Mouse (Mus musculus) heart, postnatal 0 days (tissue): ENCODE measurements around the gene Agt. TPM values are rescaled to one million over a fixed set of nuclear protein-coding genes. Genes with fewer than 3 reads are reported as not detected.

Source experiments
- ATAC-seq: fragments of 200-750 bp; cut with Nextera tagmentation; 2 replicates; pipeline ENCODE4 v1.8.0; 2017; ENCODE audit warnings: low read depth, moderate number of reproducible peaks, moderate library complexity; ENCODE audit not compliant: insufficient read depth
- DNase-seq: peaks from one replicate; pipeline ENCODE4 v3.0.0-alpha.2; 2016; ENCODE audit warnings: low spot score
- H3K27ac ChIP-seq: fragments of 300-500 bp; sonication (generic); 2 replicates; pipeline ENCODE4 v1.5.1; 2014; ENCODE audit warnings: low read depth, mild to moderate bottlenecking
- H3K27me3 ChIP-seq: fragments of 300-500 bp; sonication (generic); 2 replicates; pipeline ENCODE4 v1.6.1; 2014; ENCODE audit warnings: low read length, mixed read lengths; ENCODE audit not compliant: control insufficient read depth, insufficient read depth
- H3K36me3 ChIP-seq: fragments of 300-500 bp; sonication (generic); replicated peaks from 2 replicates; pipeline ENCODE4 v1.6.1; 2014; ENCODE audit warnings: low read length, mixed read lengths; ENCODE audit not compliant: control insufficient read depth, insufficient read depth
- H3K4me1 ChIP-seq: fragments of 300-500 bp; sonication (generic); 2 replicates; pipeline ENCODE4 v1.6.1; 2014; ENCODE audit warnings: antibody characterized with exemption; ENCODE audit not compliant: control insufficient read depth, insufficient read depth
- H3K4me2 ChIP-seq: fragments of 300-500 bp; sonication (generic); 2 replicates; pipeline ENCODE4 v1.6.1; 2014; ENCODE audit warnings: low read depth, mild to moderate bottlenecking, low read length, moderate library complexity
- H3K4me3 ChIP-seq: fragments of 300-500 bp; sonication (generic); 2 replicates; pipeline ENCODE4 v1.5.1; 2014; ENCODE audit warnings: low read depth, low read length
- H3K9ac ChIP-seq: fragments of 300-500 bp; sonication (generic); replicated peaks from 2 replicates; pipeline ENCODE4 v1.6.1; 2014; ENCODE audit warnings: low read depth, low read length, mixed read lengths
- H3K9me3 ChIP-seq: fragments of 300-500 bp; sonication (generic); replicated peaks from 2 replicates; pipeline ENCODE4 v1.6.1; 2016; ENCODE audit warnings: low read length; ENCODE audit not compliant: control insufficient read depth
- CTCF ChIP-seq: IDR thresholded peaks from 2 replicates; pipeline ENCODE4 v1.5.1; 2016; ENCODE audit warnings: antibody characterized with exemption, control low read depth, low read depth
- EP300 ChIP-seq: IDR thresholded peaks from 2 replicates; pipeline ENCODE4 v1.6.1; 2016; ENCODE audit warnings: antibody characterized with exemption, low read depth
- WGBS: fragments of 180-500 bp; shearing (Covaris S2); extraction: QIAGEN DNeasy Blood & Tissue Kit; methylation state at CpG from one replicate; pipeline ENCODE4 v1.1.7; 2014; 5-methylcytosine and 5-hydroxymethylcytosine counted together
- polyA plus RNA-seq: library from polyadenylated mRNA; unstranded; fragments of >200 nt; fragmentation: Nextera tagmentation; extraction: Ambion mirVana; gene quantifications from 2 replicates; pipeline ENCODE4 v1.2.1, GENCODE M21; 2015
- total RNA-seq: library from RNA; depleted of rRNA; stranded (reverse); fragments of >200 nt; gene quantifications from 2 replicates; pipeline ENCODE4 v1.2.3, GENCODE M21; 2014; ENCODE audit warnings: low replicate concordance

Gene Agt
- total and polyA plus RNA-seq, 2 experiments from 2014 or later, result 5.5 to 20.8 TPM

DNA sequence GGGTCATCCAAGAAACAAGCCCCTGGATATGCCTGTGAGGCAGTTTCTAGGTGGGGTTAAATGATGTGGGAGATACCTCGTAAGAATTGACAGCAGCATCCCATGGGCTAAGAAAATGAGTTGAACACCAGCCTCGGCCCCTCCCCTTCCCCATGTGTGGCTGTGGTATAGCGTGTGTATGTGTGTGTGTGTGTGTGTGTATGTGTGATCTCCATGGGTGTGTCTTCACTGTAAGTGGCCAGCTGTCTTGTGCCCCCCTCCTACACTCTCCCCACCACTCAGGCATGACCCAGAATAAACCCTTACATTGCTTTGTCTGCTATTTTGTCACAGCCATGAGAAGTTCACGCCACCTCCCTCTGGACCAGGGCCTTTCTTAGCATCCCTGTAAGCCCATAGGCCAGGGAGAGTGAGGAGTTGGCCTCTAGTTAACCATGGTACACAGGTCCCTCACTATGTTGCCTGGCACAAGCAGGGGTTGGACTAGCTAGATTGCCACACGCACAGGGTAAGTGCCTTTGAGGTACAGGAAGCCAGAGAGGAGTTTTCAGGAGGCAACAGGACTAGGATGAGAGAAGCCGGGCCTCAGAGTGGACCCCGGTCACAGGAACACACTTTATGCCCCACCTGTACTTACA lies 14.3 kb downstream of the Agt start:
- H3K9ac ChIP-seq, result no peak overlapping the region
- 81% methylated on average over 6 of the region's 7 CpGs for WGBS

GRCm38 (mm10) chr8:124551011-124551661 lies 18.4 kb downstream of the Agt start:
- H3K4me2 ChIP-seq, result no peak overlapping the region
- no peak overlapping the region for H3K4me3 ChIP-seq
- TF ChIP-seq EP300 (no peak), CTCF (no peak)
- no peak overlapping the region for H3K27ac ChIP-seq
- no peaks in the 10 kb centered on the region for H3K9me3 ChIP-seq
- 90% methylated on average over 15 of the region's 15 CpGs for WGBS
- no peak for DNase-seq
- H3K4me1 ChIP-seq, result no peaks in the 10 kb centered on the region
- peaks cover 67% of the 10 kb centered on the region for H3K36me3 ChIP-seq
- ATAC-seq, result no peak
- no peak overlapping the region for H3K9ac ChIP-seq
- H3K27me3 ChIP-seq, result no peaks in the 10 kb centered on the region

More for the DNA sequence above, 14.3 kb downstream of the Agt start:
- TF ChIP-seq CTCF, result no peak
- TF ChIP-seq EP300, result no peak
- H3K4me1 ChIP-seq, result no peaks in the 10 kb centered on the region
- no peaks in the 10 kb centered on the region for H3K27me3 ChIP-seq
- no peak overlapping the region for H3K4me2 ChIP-seq
- DNase-seq (no peak), ATAC-seq (no peak)
- H3K9me3 ChIP-seq, result no peaks in the 10 kb centered on the region
- H3K4me3 ChIP-seq, result no peak overlapping the region
- peaks cover 28% of the 10 kb centered on the region for H3K36me3 ChIP-seq
- no peak overlapping the region for H3K27ac ChIP-seq

DNA sequence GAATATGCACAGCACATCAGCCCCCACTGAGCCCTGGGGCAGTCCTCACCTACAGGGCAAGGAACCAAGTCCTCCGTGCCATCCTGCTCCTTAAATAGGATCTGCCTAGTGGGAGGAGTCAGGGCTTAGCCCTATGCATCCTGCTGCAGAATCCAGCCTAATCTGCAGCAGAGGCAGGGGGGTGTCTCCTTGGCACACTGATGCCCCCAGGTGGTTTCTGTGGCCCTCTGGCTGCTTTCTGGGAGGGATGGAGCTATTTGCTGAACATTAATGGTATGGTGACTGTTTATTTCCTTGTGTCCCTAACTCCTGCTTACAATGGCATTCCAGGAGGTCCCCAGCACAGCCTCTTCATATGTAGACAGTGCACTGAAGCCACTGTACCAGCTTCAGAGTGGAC lies 21.3 kb downstream of the Agt start:
- H3K4me1 ChIP-seq, result no peaks in the 10 kb centered on the region
- no peak overlapping the region for H3K4me3 ChIP-seq
- WGBS, result 69% methylated on average over 1 of the region's 1 CpGs
- H3K36me3 ChIP-seq, result peaks cover 96% of the 10 kb centered on the region
- H3K9ac ChIP-seq, result no peak overlapping the region
- TF ChIP-seq EP300 (no peak), CTCF (no peak)
- no peaks in the 10 kb centered on the region for H3K9me3 ChIP-seq
- ATAC-seq (no peak), DNase-seq (no peak)
- no peaks in the 10 kb centered on the region for H3K27me3 ChIP-seq
- H3K27ac ChIP-seq, result no peak overlapping the region
- no peak overlapping the region for H3K4me2 ChIP-seq

GRCm38 (mm10) chr8:124547269-124547668 lies 22.2 kb downstream of the Agt start:
- H3K9ac ChIP-seq, result no peak overlapping the region
- TF ChIP-seq EP300, result no peak
- TF ChIP-seq CTCF, result no peak
- no peaks in the 10 kb centered on the region for H3K27me3 ChIP-seq
- no peaks in the 10 kb centered on the region for H3K4me1 ChIP-seq
- no peaks in the 10 kb centered on the region for H3K9me3 ChIP-seq
- DNase-seq (no peak), ATAC-seq (no peak)
- 59% methylated on average over 11 of the region's 11 CpGs for WGBS
- no peak overlapping the region for H3K4me2 ChIP-seq
- H3K4me3 ChIP-seq, result no peak overlapping the region
- H3K27ac ChIP-seq, result no peak overlapping the region
- peaks cover 98% of the 10 kb centered on the region for H3K36me3 ChIP-seq

GRCm38 (mm10) chr8:124546815-124547214 lies 22.7 kb downstream of the Agt start:
- Histone ChIP-seq H3K27me3 (no peaks in the 10 kb centered on the region), H3K4me3 (no peak overlapping the region), H3K36me3 (peaks cover 98% of the 10 kb centered on the region), H3K9ac (no peak overlapping the region), H3K27ac (no peak overlapping the region), H3K4me2 (no peak overlapping the region), H3K9me3 (no peaks in the 10 kb centered on the region), H3K4me1 (no peaks in the 10 kb centered on the region)
- no peak for ATAC-seq
- TF ChIP-seq EP300, result no peak
- 75% methylated on average over 7 of the region's 7 CpGs for WGBS
- no peak for DNase-seq

DNA sequence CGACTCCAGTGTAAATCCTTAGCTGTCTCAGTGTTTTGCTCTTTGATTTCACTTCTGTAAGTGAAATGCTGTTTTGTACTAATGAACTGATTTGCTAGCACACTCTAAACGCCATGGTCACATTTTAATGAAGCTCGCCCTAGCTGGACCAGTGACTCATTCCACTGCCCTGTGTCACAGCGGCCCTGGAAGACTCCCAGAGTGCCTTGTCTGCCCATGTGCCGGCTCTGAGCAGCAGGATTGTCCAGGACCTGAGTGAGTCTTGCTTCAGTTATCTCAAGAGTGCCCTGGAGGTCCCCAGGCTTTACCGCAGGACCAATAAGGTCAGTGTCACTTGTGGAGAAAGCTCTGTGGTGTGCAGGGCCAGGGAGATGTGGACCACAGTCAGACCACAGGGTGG lies 23.1 kb downstream of the Agt start:
- TF ChIP-seq CTCF, result no peak
- TF ChIP-seq EP300, result no peak
- Histone ChIP-seq H3K4me2 (no peak overlapping the region), H3K9ac (no peak overlapping the region), H3K4me1 (no peaks in the 10 kb centered on the region), H3K27ac (no peak overlapping the region), H3K9me3 (no peaks in the 10 kb centered on the region), H3K27me3 (no peaks in the 10 kb centered on the region), H3K36me3 (peaks cover 98% of the 10 kb centered on the region), H3K4me3 (no peak overlapping the region)
- no peak for DNase-seq
- WGBS, result 78% methylated on average over 6 of the region's 6 CpGs
- no peak for ATAC-seq
